Mouse (Mus musculus): Measurements from ENCODE around the gene Wdr20. TPM values are rescaled to one million over a fixed set of nuclear protein-coding genes. Genes with fewer than 3 reads are reported as not detected.
"Not testable (repeated sequence)": the region's sequence is repeated elsewhere in the genome, so short reads cannot be mapped to it uniquely, and the experiment has no call there.

The Wdr20 gene
- polyA plus RNA-seq, 1 experiment from 2014 or later: 28.3 TPM

DNA sequence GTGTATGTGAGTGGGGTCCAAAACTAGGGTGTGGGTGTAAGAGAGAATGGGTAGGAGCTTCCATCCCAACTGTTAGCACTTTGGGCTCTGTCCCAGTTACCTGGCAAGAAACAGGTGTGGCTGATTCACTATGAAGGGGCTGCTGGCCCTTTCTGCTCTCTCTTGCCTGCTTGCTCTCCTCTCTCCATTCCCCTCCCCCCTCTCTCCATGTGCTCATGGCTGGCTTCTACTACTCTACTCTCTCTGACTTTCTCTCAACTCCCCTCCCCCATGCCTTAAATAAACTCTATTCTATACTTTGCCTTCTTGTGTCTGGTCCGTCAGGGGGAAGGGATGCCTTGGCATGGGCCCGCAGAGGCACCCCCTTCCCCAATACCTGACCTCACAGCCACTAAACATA is 37.0 kb upstream of the Wdr20 start:
- no peaks in the 10 kb centered on the region for H3K36me3 ChIP-seq
- no peaks in the 10 kb centered on the region for H3K27me3 ChIP-seq
- H3K9ac ChIP-seq (replicated peaks): no peak overlapping the region
- H3K27ac ChIP-seq: no peak overlapping the region
- H3K4me1 ChIP-seq (replicated peaks): peaks cover 11% of the 10 kb centered on the region
- H3K4me3 ChIP-seq (replicated peaks): no peak overlapping the region
- H3K9me3 ChIP-seq: no peaks in the 10 kb centered on the region
- ATAC-seq: no peak
- no peak overlapping the region for H3K4me2 ChIP-seq (replicated peaks)
- 72% methylated on average over 2 of the region's 2 CpGs for WGBS

DNA sequence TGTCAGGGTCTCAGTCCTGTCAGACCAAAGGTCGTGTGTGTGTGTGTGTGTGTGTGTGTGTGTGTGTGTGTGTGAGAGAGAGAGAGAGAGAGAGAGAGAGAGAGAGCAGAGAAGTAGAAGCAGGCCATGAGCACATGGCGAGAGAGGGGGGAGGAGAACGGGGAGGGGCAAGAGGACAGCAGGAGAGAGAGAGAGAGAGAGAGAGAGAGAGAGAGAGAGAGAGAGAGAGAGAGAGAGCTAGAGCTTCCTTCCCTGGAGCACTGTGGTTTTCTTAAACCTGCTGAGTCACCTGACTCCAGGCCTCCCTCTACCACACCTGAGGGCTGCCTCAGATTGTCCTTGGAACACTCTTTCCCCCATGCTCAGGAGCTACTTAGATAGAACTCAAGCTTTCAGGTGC is 36.4 kb upstream of the Wdr20 start:
- 38% methylated on average over 3 of the region's 3 CpGs for WGBS
- H3K27ac ChIP-seq; H3K4me2 ChIP-seq (replicated peaks); H3K9me3 ChIP-seq; H3K4me3 ChIP-seq (replicated peaks); ATAC-seq; H3K9ac ChIP-seq (replicated peaks); H3K27me3 ChIP-seq; H3K36me3 ChIP-seq: not testable (repeated sequence)
- H3K4me1 ChIP-seq (replicated peaks): peaks cover 17% of the 10 kb centered on the region

GRCm38 (mm10) chr12:110702556-110702955 is 35.2 kb upstream of the Wdr20 start, which contains the start of gene Hsp90aa1:
TSS of gene Hsp90aa1 (minus strand) at chr12:110702728.
- Histone ChIP-seq H3K4me1 (replicated peaks) (peaks cover 20% of the 10 kb centered on the region), H3K9ac (replicated peaks) (0 out of 2 replicates have a peak within 1 kb of the TSS, but pooled peaks have one; percentile 23), H3K9me3 (no peaks in the 10 kb centered on the region), H3K4me2 (replicated peaks) (no peak within 1 kb of the TSS), H3K27ac (no peak within 1 kb of the TSS), H3K27me3 (no peaks in the 10 kb centered on the region), H3K36me3 (no peaks in the 10 kb centered on the region), H3K4me3 (replicated peaks) (no peak within 1 kb of the TSS)
- WGBS: 58% methylated on average over 4 of the region's 4 CpGs
- ATAC-seq: no peak

GRCm38 (mm10) chr12:110703008-110703471 is 34.7 kb upstream of the Wdr20 start:
- Histone ChIP-seq H3K4me1 (replicated peaks) (peaks cover 20% of the 10 kb centered on the region), H3K27me3 (no peaks in the 10 kb centered on the region), H3K36me3 (no peaks in the 10 kb centered on the region), H3K4me2 (replicated peaks) (no peak overlapping the region), H3K9ac (replicated peaks) (no peak overlapping the region), H3K27ac (no peak overlapping the region), H3K9me3 (no peaks in the 10 kb centered on the region), H3K4me3 (replicated peaks) (no peak overlapping the region)
- peak; percentile 46; the same call in 1 of the 2 replicates for ATAC-seq
- 31% methylated on average over 8 of the region's 8 CpGs for WGBS

GRCm38 (mm10) chr12:110703682-110704081 is 34.1 kb upstream of the Wdr20 start:
- no peaks in the 10 kb centered on the region for H3K9me3 ChIP-seq
- no peak overlapping the region for H3K27ac ChIP-seq
- H3K9ac ChIP-seq (replicated peaks): no peak overlapping the region
- H3K4me1 ChIP-seq (replicated peaks): peaks cover 20% of the 10 kb centered on the region
- 74% methylated on average over 7 of the region's 7 CpGs for WGBS
- no peak overlapping the region for H3K4me3 ChIP-seq (replicated peaks)
- ATAC-seq: no peak
- no peaks in the 10 kb centered on the region for H3K36me3 ChIP-seq
- no peaks in the 10 kb centered on the region for H3K27me3 ChIP-seq
- H3K4me2 ChIP-seq (replicated peaks): no peak overlapping the region

GRCm38 (mm10) chr12:110705419-110705818 is 32.3 kb upstream of the Wdr20 start:
- H3K4me2 ChIP-seq (replicated peaks); H3K4me3 ChIP-seq (replicated peaks); H3K27me3 ChIP-seq; H3K36me3 ChIP-seq; H3K9ac ChIP-seq (replicated peaks); H3K27ac ChIP-seq; ATAC-seq; H3K9me3 ChIP-seq: not testable (repeated sequence)
- peaks cover 20% of the 10 kb centered on the region for H3K4me1 ChIP-seq (replicated peaks)
- 82% methylated on average over 4 of the region's 4 CpGs for WGBS

DNA sequence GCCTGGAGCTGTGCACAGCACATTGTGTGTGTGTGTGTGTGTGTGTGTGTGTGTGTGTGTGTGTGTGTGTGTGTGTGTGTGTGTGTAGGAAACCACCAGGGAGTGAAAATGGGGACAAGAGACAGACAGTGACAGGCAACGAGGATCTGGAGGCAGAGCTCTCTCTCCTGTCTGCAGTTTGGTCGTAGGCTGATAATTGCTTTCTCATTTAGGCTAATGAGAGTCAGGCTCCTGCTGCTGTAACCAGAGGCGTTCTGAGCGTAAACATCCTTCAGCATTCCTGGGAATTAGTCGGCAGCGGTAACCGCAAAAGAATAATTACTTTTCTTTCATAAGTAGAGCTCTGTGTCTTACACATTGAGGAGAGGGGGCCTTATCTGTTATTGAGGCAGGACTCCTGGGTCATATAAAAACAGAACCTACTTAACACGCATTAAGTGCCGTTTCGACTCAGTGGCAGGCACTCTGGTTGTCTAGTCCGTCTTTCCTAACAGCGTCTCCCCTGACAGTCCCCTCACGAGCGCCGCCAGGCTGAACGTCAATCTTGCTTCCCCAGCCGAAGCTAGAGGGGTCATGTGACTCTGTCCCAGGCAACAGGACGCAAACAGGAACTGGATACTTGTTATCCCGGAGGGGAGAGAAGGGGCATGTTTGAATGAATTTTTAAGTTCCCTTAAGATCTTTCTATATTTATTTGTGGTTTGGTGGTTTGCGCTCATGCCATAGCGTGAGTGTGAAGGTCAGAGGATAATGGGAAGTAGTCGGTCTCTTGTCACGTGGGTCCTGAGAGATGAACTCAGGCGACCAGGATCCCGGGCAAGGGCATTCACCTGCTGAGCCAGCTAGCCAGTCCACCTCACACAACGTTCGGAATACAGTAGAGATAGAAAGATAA is 31.2 kb upstream of the Wdr20 start:
- H3K27me3 ChIP-seq: no peaks in the 10 kb centered on the region
- H3K36me3 ChIP-seq: no peaks in the 10 kb centered on the region
- peak overlapping the region; percentile 76 for H3K27ac ChIP-seq
- H3K9me3 ChIP-seq: no peaks in the 10 kb centered on the region
- peak overlapping the region; percentile 24; the same call in 1 of the 2 replicates for H3K9ac ChIP-seq (replicated peaks)
- peak overlapping the region; percentile 61 for H3K4me2 ChIP-seq (replicated peaks)
- under 1% methylated on average over 27 of the region's 27 CpGs for WGBS
- H3K4me1 ChIP-seq (replicated peaks): peaks cover 18% of the 10 kb centered on the region
- ATAC-seq: peak; percentile 79
- peak overlapping the region; percentile 38 for H3K4me3 ChIP-seq (replicated peaks)

DNA sequence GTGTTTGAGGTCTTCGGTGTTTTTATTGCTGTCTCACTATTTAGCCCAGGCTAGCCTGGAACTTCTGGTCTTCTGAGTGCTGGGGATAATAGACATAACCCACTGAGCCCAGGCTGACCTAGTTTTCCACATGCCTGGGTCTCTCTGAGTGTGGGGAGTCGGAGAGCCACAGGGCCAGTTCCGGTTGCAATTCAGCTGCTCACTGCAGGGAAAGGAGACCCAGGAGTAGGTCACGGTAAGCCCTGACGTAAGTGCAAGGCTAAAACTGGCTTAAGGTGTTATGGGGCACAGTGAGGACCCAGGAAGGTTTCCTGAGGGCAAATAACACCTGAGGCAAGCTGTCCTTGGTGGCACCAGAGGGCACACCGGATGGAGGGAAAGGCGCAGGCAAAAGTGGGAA is 30.3 kb upstream of the Wdr20 start:
- no peak overlapping the region for H3K9ac ChIP-seq (replicated peaks)
- H3K4me1 ChIP-seq (replicated peaks): peaks cover 15% of the 10 kb centered on the region
- H3K27me3 ChIP-seq: no peaks in the 10 kb centered on the region

GRCm38 (mm10) chr12:110711270-110711669 is 26.5 kb upstream of the Wdr20 start:
- peaks cover 9% of the 10 kb centered on the region for H3K4me1 ChIP-seq (replicated peaks)
- ATAC-seq: no peak
- H3K27me3 ChIP-seq: no peaks in the 10 kb centered on the region
- no peaks in the 10 kb centered on the region for H3K9me3 ChIP-seq
- no peak overlapping the region for H3K27ac ChIP-seq
- 80% methylated on average over 5 of the region's 5 CpGs for WGBS
- no peaks in the 10 kb centered on the region for H3K36me3 ChIP-seq
- H3K4me2 ChIP-seq (replicated peaks): no peak overlapping the region
- no peak overlapping the region for H3K9ac ChIP-seq (replicated peaks)
- no peak overlapping the region for H3K4me3 ChIP-seq (replicated peaks)

More for the DNA sequence above, 30.3 kb upstream of the Wdr20 start:
- Histone ChIP-seq H3K9me3 (no peaks in the 10 kb centered on the region), H3K4me3 (replicated peaks) (no peak overlapping the region), H3K36me3 (no peaks in the 10 kb centered on the region), H3K4me2 (replicated peaks) (no peak overlapping the region), H3K27ac (no peak overlapping the region)
- WGBS: 94% methylated on average over 7 of the region's 7 CpGs
- ATAC-seq: no peak

DNA sequence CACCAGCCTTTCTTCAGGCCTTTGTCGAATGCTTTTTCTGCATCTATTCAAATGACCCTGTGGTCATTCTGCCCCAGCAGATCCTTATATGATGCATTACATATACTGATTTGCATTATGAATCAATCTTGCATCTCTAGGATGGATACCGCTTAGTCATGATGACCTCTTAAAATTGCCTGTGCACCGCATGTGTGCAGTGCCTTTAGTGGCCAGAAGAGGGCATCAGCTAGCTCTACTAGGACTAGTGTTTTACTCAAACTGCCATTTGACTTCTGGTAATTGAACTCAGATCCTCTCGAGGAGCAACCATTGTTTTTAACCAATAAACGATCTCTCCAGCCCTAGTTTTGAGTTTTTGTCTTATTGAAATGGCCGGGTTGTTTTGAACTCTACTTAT is 24.0 kb upstream of the Wdr20 start:
- no peak for ATAC-seq
- WGBS: 95% methylated on average over 6 of the region's 6 CpGs

GRCm38 (mm10) chr12:110714215-110714614 is 23.5 kb upstream of the Wdr20 start:
- no peak overlapping the region for H3K4me2 ChIP-seq (replicated peaks)
- H3K36me3 ChIP-seq: no peaks in the 10 kb centered on the region
- no peaks in the 10 kb centered on the region for H3K4me1 ChIP-seq (replicated peaks)
- no peak for ATAC-seq
- no peak overlapping the region for H3K27ac ChIP-seq
- H3K9me3 ChIP-seq: no peaks in the 10 kb centered on the region
- H3K4me3 ChIP-seq (replicated peaks): no peak overlapping the region
- no peak overlapping the region for H3K9ac ChIP-seq (replicated peaks)
- WGBS: 87% methylated on average over 6 of the region's 6 CpGs
- H3K27me3 ChIP-seq: no peaks in the 10 kb centered on the region

More for the DNA sequence above, 24.0 kb upstream of the Wdr20 start:
- Histone ChIP-seq H3K4me3 (replicated peaks) (no peak overlapping the region), H3K4me2 (replicated peaks) (no peak overlapping the region), H3K36me3 (no peaks in the 10 kb centered on the region), H3K27ac (no peak overlapping the region), H3K9me3 (no peaks in the 10 kb centered on the region), H3K4me1 (replicated peaks) (no peaks in the 10 kb centered on the region), H3K9ac (replicated peaks) (no peak overlapping the region), H3K27me3 (no peaks in the 10 kb centered on the region)

GRCm38 (mm10) chr12:110716004-110716403 is 21.7 kb upstream of the Wdr20 start:
- no peak overlapping the region for H3K4me2 ChIP-seq (replicated peaks)
- H3K9ac ChIP-seq (replicated peaks): no peak overlapping the region
- no peak for ATAC-seq
- no peaks in the 10 kb centered on the region for H3K27me3 ChIP-seq
- no peak overlapping the region for H3K4me3 ChIP-seq (replicated peaks)
- H3K27ac ChIP-seq: no peak overlapping the region
- H3K4me1 ChIP-seq (replicated peaks): no peaks in the 10 kb centered on the region
- WGBS: 33% methylated on average over 5 of the region's 5 CpGs
- no peaks in the 10 kb centered on the region for H3K36me3 ChIP-seq
- H3K9me3 ChIP-seq: no peaks in the 10 kb centered on the region
